Comparison of ENCODE assay signal across 9 mouse cellular contexts in the genomic region with DNA sequence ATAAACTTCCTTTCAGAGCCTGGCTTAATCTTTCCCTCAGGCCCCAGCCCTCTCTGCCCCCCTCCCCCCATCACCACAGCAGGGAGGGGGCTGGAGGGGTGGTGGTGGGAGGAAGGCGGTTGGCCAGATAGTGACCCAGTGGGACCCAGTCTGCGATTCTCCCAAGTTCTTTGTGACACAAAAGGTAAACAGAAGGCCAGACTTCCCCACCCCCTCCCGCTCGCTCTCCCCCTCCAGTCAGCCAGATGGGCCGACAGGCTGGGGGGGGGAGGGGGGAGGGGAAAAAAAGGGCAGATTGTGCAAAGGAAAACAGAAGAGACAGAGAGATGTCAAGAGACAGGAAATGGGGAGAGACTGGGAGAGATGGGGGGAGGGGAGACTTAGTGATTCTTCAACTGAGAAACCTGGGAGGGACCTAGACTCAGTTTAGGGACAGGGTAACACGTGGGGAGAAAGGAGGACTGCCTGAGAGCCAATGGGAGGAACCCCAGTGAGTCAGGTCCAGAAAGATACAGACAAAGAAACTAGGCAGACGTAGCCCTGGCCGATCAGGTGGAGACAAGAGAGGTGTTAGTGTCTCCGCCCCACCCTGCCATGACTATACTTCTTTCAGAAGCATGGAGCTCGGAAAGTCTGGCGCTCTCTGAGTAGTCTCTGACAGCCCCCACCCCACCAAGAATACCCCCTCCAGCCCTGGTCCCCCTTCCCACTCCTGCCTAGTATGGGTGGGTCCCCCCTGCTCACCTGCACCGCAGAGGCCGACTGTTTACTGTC. TPM values are rescaled to one million over a fixed set of nuclear protein-coding genes. Genes with fewer than 3 reads are reported as not detected.
DNase-seq lines count a peak whose midpoint lies in the region; ATAC-seq and TF ChIP-seq lines count a peak whose summit lies in the region.
"Had no signal": no experiment of that assay in that cellular context is flagged by ENCODE, and none has a peak within 500 bp of the region (broad histone marks: within the 10 kb centered on the region; RNA-seq: fewer than 3 reads in every experiment).

No protein-coding gene starts in this region.

- peak; percentile 64; the same call in 1 of the 2 replicates for ATAC-seq in kidney, embryonic 16.5 days (ENCODE audit: low FRiP score, low TSS enrichment)
- ATAC-seq in embryonic facial prominence, embryonic 14.5 days (ENCODE audit: low read depth), result peak; percentile 81
- ATAC-seq in limb, embryonic 14.5 days (ENCODE audit: low FRiP score, low read depth), result peak; percentile 46
- ATAC-seq: Patski had no signal

- TF ChIP-seq POLR2A in limb, embryonic 14.5 days (IDR thresholded peaks at IDR 0.05; ENCODE audit: borderline replicate concordance, extremely low read depth, insufficient read depth, insufficient read length), result no peak

- no peak overlapping the region; the same call in 1 of the 2 replicates for H3K9ac ChIP-seq in kidney, embryonic 16.5 days (replicated peaks; ENCODE audit: low read length)
- peak overlapping the region; percentile 37; the same call in 1 of the 2 replicates for H3K9ac ChIP-seq in embryonic facial prominence, embryonic 14.5 days (ENCODE audit: low read depth, low read length)
- no peak overlapping the region for H3K9ac ChIP-seq in limb, embryonic 14.5 days (ENCODE audit: low read depth, low read length, severe bottlenecking)

- H3K36me3 ChIP-seq in kidney, embryonic 16.5 days (ENCODE audit: insufficient read depth, low read length), result 0 out of 2 replicates have a peak, but pooled peaks cover 4% of the 10 kb centered on the region
- peaks cover 23% of the 10 kb centered on the region for H3K36me3 ChIP-seq in embryonic facial prominence, embryonic 14.5 days (ENCODE audit: control insufficient read depth, insufficient read depth, low read length)
- H3K36me3 ChIP-seq in limb, embryonic 14.5 days (ENCODE audit: control insufficient read depth, insufficient read depth, low read length), result peaks cover 56% of the 10 kb centered on the region

- no peak for DNase-seq in kidney, adult 9 months
- peak; percentile 63 for DNase-seq in embryonic facial prominence, embryonic 14.5 days (ENCODE audit: low spot score)
- no peak for DNase-seq in limb, embryonic 14.5 days (ENCODE audit: low spot score)
- peak; percentile 84 for DNase-seq in retina, postnatal 1 day
- DNase-seq in B cell, adult 2 months, result no peak
- no peak for DNase-seq in cerebellum, adult 18-20 months
- no peak for DNase-seq in layer of hippocampus, adult 8-10 months (ENCODE audit: low spot score in 2 of 2)

- no peak overlapping the region for H3K4me2 ChIP-seq in kidney, embryonic 16.5 days (replicated peaks; ENCODE audit: low read depth, low read length)
- H3K4me2 ChIP-seq in embryonic facial prominence, embryonic 14.5 days (ENCODE audit: low read depth, low read length), result peak overlapping the region; percentile 21; the same call in 1 of the 2 replicates
- H3K4me2 ChIP-seq in limb, embryonic 14.5 days (replicated peaks; ENCODE audit: low read depth, low read length, severe bottlenecking), result 0 out of 2 replicates have a peak overlapping the region, but pooled peaks have one; percentile 15

- WGBS in kidney, embryonic 16.5 days, result 28% methylated on average over 13 of the region's 13 CpGs
- 22% methylated on average over 12 of the region's 13 CpGs for WGBS in embryonic facial prominence, embryonic 14.5 days
- WGBS in limb, embryonic 14.5 days, result 21% methylated on average over 13 of the region's 13 CpGs

- peaks cover 27% of the 10 kb centered on the region for H3K4me1 ChIP-seq in kidney, embryonic 16.5 days (ENCODE audit: insufficient read depth, low read length)
- peaks cover 21% of the 10 kb centered on the region for H3K4me1 ChIP-seq in embryonic facial prominence, embryonic 14.5 days (ENCODE audit: control insufficient read depth, insufficient read depth, low read length)
- H3K4me1 ChIP-seq in limb, embryonic 14.5 days (ENCODE audit: control insufficient read depth, insufficient read depth, low read length), result peaks cover 14% of the 10 kb centered on the region

- no peak overlapping the region for H3K4me3 ChIP-seq in kidney, embryonic 16.5 days (ENCODE audit: low read length)
- no peak overlapping the region for H3K4me3 ChIP-seq in embryonic facial prominence, embryonic 14.5 days (ENCODE audit: low read depth, low read length)
- no peak overlapping the region for H3K4me3 ChIP-seq in limb, embryonic 14.5 days (replicated peaks; ENCODE audit: low read length)

- H3K27me3 ChIP-seq in kidney, embryonic 16.5 days (ENCODE audit: insufficient read depth, low read length), result no peaks in the 10 kb centered on the region
- H3K27me3 ChIP-seq in embryonic facial prominence, embryonic 14.5 days (replicated peaks; ENCODE audit: control insufficient read depth, insufficient read depth, low read length), result no peaks in the 10 kb centered on the region
- H3K27me3 ChIP-seq in limb, embryonic 14.5 days (ENCODE audit: control insufficient read depth, insufficient read depth, low read length), result no peaks in the 10 kb centered on the region
- H3K27me3 ChIP-seq: Patski had no signal

- no peaks in the 10 kb centered on the region for H3K9me3 ChIP-seq in kidney, embryonic 16.5 days (ENCODE audit: low read length)
- no peaks in the 10 kb centered on the region for H3K9me3 ChIP-seq in embryonic facial prominence, embryonic 14.5 days (ENCODE audit: control insufficient read depth, low read length)
- no peaks in the 10 kb centered on the region for H3K9me3 ChIP-seq in limb, embryonic 14.5 days (ENCODE audit: control insufficient read depth, low read length)

- no peak overlapping the region for H3K27ac ChIP-seq in kidney, embryonic 16.5 days (ENCODE audit: low read length)
- peak overlapping the region; percentile 53 for H3K27ac ChIP-seq in embryonic facial prominence, embryonic 14.5 days (replicated peaks; ENCODE audit: low read depth, low read length)
- H3K27ac ChIP-seq in limb, embryonic 14.5 days (replicated peaks; ENCODE audit: low read depth, low read length), result peak overlapping the region; percentile 58; the same call in 1 of the 2 replicates

RNA-seq across cellular contexts. Expression of gene Foxp4, which starts 36.9 kb away (rescaled TPM):
- polyA plus RNA-seq in kidney, embryonic 16.5 days (2015; fragmentation: Nextera tagmentation; extraction: Ambion mirVana), result 8.3 and 11.6 TPM in 2 replicates
- 21.0 and 22.7 TPM in 2 replicates for polyA plus RNA-seq in embryonic facial prominence, embryonic 14.5 days (2014; fragmentation: Nextera tagmentation; extraction: Ambion mirVana)
- polyA plus RNA-seq in limb, embryonic 14.5 days (2012; rRNA removed), result 104 and 165 TPM in 2 replicates
- 38.6 and 46.0 TPM in 2 replicates for polyA plus RNA-seq in limb, embryonic 14.5 days (2014; fragmentation: Nextera tagmentation; extraction: Ambion mirVana)
- total RNA-seq in layer of hippocampus, adult 8-10 months (2022), result 10 to 100 TPM; 44.5 to 52.4 (median 49.1) TPM

RNA-seq across cellular contexts. Expression of gene Mdfi, which starts 53.1 kb away (rescaled TPM):
- polyA plus RNA-seq in kidney, embryonic 16.5 days (2015; fragmentation: Nextera tagmentation; extraction: Ambion mirVana), result 13.9 and 14.0 TPM in 2 replicates
- 54.5 and 64.6 TPM in 2 replicates for polyA plus RNA-seq in embryonic facial prominence, embryonic 14.5 days (2014; fragmentation: Nextera tagmentation; extraction: Ambion mirVana)
- 281 and 440 TPM in 2 replicates for polyA plus RNA-seq in limb, embryonic 14.5 days (2012; rRNA removed)
- polyA plus RNA-seq in limb, embryonic 14.5 days (2014; fragmentation: Nextera tagmentation; extraction: Ambion mirVana), result 57.5 and 64.7 TPM in 2 replicates
- 1 to 10 TPM in 2 of 4 experiments, under 1 TPM in 2; 0.37 to 2.1 (median 0.91) TPM for total RNA-seq in layer of hippocampus, adult 8-10 months (2022)
- polyA plus RNA-seq: Patski had no signal

Comparison
In these comparisons a context has a peak if more than half of its experiments do, and no peak if none do; other contexts are left out.
1. DNase-seq: peak in embryonic facial prominence, embryonic 14.5 days (single experiment) and retina, postnatal 1 day (single experiment); none in kidney, adult 9 months (single experiment), limb, embryonic 14.5 days (single experiment), B cell, adult 2 months (0 of 2), cerebellum, adult 18-20 months (0 of 2) and layer of hippocampus, adult 8-10 months (0 of 2).
2. Peak in every context shown above with its lines, with median percentiles within 50 percentile points of each other: ATAC-seq.